Mouse (Mus musculus): Measurements from ENCODE around the gene Clta. TPM values are rescaled to one million over a fixed set of nuclear protein-coding genes. Genes with fewer than 3 reads are reported as not detected.

The Clta gene
- polyA plus RNA-seq, 1 experiment: 273 TPM

GRCm38 (mm10) chr4:44022766-44023165 is 18.5 kb downstream of the Clta start:
- Histone ChIP-seq H3K4me2 (ENCODE audit: low read depth) (no peak overlapping the region), H3ac (ENCODE audit: control insufficient read depth, insufficient read length) (no peak overlapping the region), H3K36me3 (ENCODE audit: control insufficient read depth, insufficient read depth) (peaks cover 57% of the 10 kb centered on the region), H3K4me3 (no peak overlapping the region), H3K27me3 (ENCODE audit: control insufficient read depth, insufficient read depth, insufficient read length) (no peaks in the 10 kb centered on the region), H3K79me2 (ENCODE audit: control insufficient read depth, insufficient read depth) (peaks cover 65% of the 10 kb centered on the region)
- TF ChIP-seq E2F4 (IDR thresholded peaks at IDR 0.05; ENCODE audit: insufficient read depth) (no peak), MAX (IDR thresholded peaks at IDR 0.05; ENCODE audit: low read depth) (no peak), MYOG (IDR thresholded peaks at IDR 0.05; ENCODE audit: control insufficient read depth in 1 of 3, insufficient read depth in 1 of 3, insufficient read length in 2 of 3, low read depth in 2 of 3) (no peak), CEBPB (IDR thresholded peaks at IDR 0.05; ENCODE audit: insufficient read depth, poor library complexity, severe bottlenecking) (no peak), SRF (IDR thresholded peaks at IDR 0.05; ENCODE audit: control insufficient read depth, insufficient read length, low read depth) (no peak), POLR2A (IDR thresholded peaks at IDR 0.05; ENCODE audit: insufficient read length, low read depth) (no peak), TCF3 (IDR thresholded peaks at IDR 0.05; ENCODE audit: insufficient read length, low read depth) (no peak), USF1 (IDR thresholded peaks at IDR 0.05; ENCODE audit: low read depth) (no peak), TCF12 (IDR thresholded peaks at IDR 0.05; ENCODE audit: insufficient read depth, poor library complexity, severe bottlenecking) (no peak), POLR2AphosphoS2 (IDR thresholded peaks at IDR 0.05; ENCODE audit: insufficient read length, low read depth) (no peak), REST (IDR thresholded peaks at IDR 0.05; ENCODE audit: insufficient read depth, insufficient read length) (no peak), MYOD1 (IDR thresholded peaks at IDR 0.05; ENCODE audit: control insufficient read depth in 1 of 3, insufficient read length in 2 of 3, low read depth in 2 of 3) (no peak)

GRCm38 (mm10) chr4:44023681-44024080 is 19.4 kb downstream of the Clta start:
- H3K4me2 ChIP-seq (ENCODE audit: low read depth): no peak overlapping the region
- H3K4me3 ChIP-seq: no peak overlapping the region
- no peaks in the 10 kb centered on the region for H3K27me3 ChIP-seq (ENCODE audit: control insufficient read depth, insufficient read depth, insufficient read length)
- peaks cover 54% of the 10 kb centered on the region for H3K36me3 ChIP-seq (ENCODE audit: control insufficient read depth, insufficient read depth)
- H3ac ChIP-seq (ENCODE audit: control insufficient read depth, insufficient read length): no peak overlapping the region
- TF ChIP-seq POLR2AphosphoS2 (IDR thresholded peaks at IDR 0.05; ENCODE audit: insufficient read length, low read depth) (no peak), MYOG (IDR thresholded peaks at IDR 0.05; ENCODE audit: control insufficient read depth in 1 of 3, insufficient read depth in 1 of 3, insufficient read length in 2 of 3, low read depth in 2 of 3) (no peak), E2F4 (IDR thresholded peaks at IDR 0.05; ENCODE audit: insufficient read depth) (no peak), MAX (IDR thresholded peaks at IDR 0.05; ENCODE audit: low read depth) (no peak), CEBPB (IDR thresholded peaks at IDR 0.05; ENCODE audit: insufficient read depth, poor library complexity, severe bottlenecking) (no peak)
- H3K79me2 ChIP-seq (ENCODE audit: control insufficient read depth, insufficient read depth): peaks cover 56% of the 10 kb centered on the region

GRCm38 (mm10) chr4:44024241-44024640 is 20.0 kb downstream of the Clta start:
- Histone ChIP-seq H3K4me3 (no peak overlapping the region), H3ac (ENCODE audit: control insufficient read depth, insufficient read length) (no peak overlapping the region), H3K36me3 (ENCODE audit: control insufficient read depth, insufficient read depth) (peaks cover 51% of the 10 kb centered on the region), H3K79me2 (ENCODE audit: control insufficient read depth, insufficient read depth) (peaks cover 51% of the 10 kb centered on the region), H3K27me3 (ENCODE audit: control insufficient read depth, insufficient read depth, insufficient read length) (no peaks in the 10 kb centered on the region), H3K4me2 (ENCODE audit: low read depth) (no peak overlapping the region)
- TF ChIP-seq CEBPB (IDR thresholded peaks at IDR 0.05; ENCODE audit: insufficient read depth, poor library complexity, severe bottlenecking) (no peak), USF1 (IDR thresholded peaks at IDR 0.05; ENCODE audit: low read depth) (no peak), TCF3 (IDR thresholded peaks at IDR 0.05; ENCODE audit: insufficient read length, low read depth) (no peak), MYOG (IDR thresholded peaks at IDR 0.05; ENCODE audit: control insufficient read depth in 1 of 3, insufficient read depth in 1 of 3, insufficient read length in 2 of 3, low read depth in 2 of 3) (no peak), MYOD1 (IDR thresholded peaks at IDR 0.05; ENCODE audit: control insufficient read depth in 1 of 3, insufficient read length in 2 of 3, low read depth in 2 of 3) (no peak), MAX (IDR thresholded peaks at IDR 0.05; ENCODE audit: low read depth) (no peak)

DNA sequence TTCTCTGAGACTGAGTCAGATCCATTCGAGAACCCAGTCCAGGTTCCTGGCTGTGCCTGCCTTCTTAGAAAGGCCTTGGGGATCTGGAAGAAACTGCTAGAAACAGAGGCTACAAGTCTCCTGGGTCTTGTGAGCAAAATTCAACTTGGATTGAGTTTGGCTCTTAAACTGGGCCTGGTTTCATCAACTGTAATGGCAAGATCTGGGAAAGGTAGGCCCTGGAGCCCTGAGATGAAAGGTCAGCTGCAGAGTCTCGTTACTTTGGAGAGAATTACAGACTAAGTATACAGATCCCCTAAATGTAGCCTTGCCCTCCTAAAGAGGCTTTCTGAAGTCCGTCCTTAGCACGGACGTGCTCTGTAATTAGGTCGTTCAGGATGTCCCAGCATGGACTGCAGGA is 21.3 kb downstream of the Clta start:
- no peak for TF ChIP-seq CEBPB (IDR thresholded peaks at IDR 0.05; ENCODE audit: insufficient read depth, poor library complexity, severe bottlenecking)
- TF ChIP-seq SRF (IDR thresholded peaks at IDR 0.05; ENCODE audit: control insufficient read depth, insufficient read length, low read depth): no peak
- TF ChIP-seq MYOG (IDR thresholded peaks at IDR 0.05; ENCODE audit: control insufficient read depth in 1 of 3, insufficient read depth in 1 of 3, insufficient read length in 2 of 3, low read depth in 2 of 3): no peak
- no peak for TF ChIP-seq POLR2A (IDR thresholded peaks at IDR 0.05; ENCODE audit: insufficient read length, low read depth)
- TF ChIP-seq POLR2AphosphoS2 (IDR thresholded peaks at IDR 0.05; ENCODE audit: insufficient read length, low read depth): no peak
- TF ChIP-seq TCF12 (IDR thresholded peaks at IDR 0.05; ENCODE audit: insufficient read depth, poor library complexity, severe bottlenecking): no peak
- TF ChIP-seq REST (IDR thresholded peaks at IDR 0.05; ENCODE audit: insufficient read depth, insufficient read length): no peak
- TF ChIP-seq E2F4 (IDR thresholded peaks at IDR 0.05; ENCODE audit: insufficient read depth): no peak
- no peak for TF ChIP-seq USF1 (IDR thresholded peaks at IDR 0.05; ENCODE audit: low read depth)
- no peak for TF ChIP-seq TCF3 (IDR thresholded peaks at IDR 0.05; ENCODE audit: insufficient read length, low read depth)
- TF ChIP-seq MYOD1 (IDR thresholded peaks at IDR 0.05; ENCODE audit: control insufficient read depth in 1 of 3, insufficient read length in 2 of 3, low read depth in 2 of 3): no peak
- Histone ChIP-seq H3K79me2 (ENCODE audit: control insufficient read depth, insufficient read depth) (peaks cover 38% of the 10 kb centered on the region), H3ac (ENCODE audit: control insufficient read depth, insufficient read length) (no peak overlapping the region), H3K36me3 (ENCODE audit: control insufficient read depth, insufficient read depth) (peaks cover 45% of the 10 kb centered on the region), H3K4me2 (ENCODE audit: low read depth) (no peak overlapping the region), H3K27me3 (ENCODE audit: control insufficient read depth, insufficient read depth, insufficient read length) (no peaks in the 10 kb centered on the region), H3K4me3 (no peak overlapping the region)

DNA sequence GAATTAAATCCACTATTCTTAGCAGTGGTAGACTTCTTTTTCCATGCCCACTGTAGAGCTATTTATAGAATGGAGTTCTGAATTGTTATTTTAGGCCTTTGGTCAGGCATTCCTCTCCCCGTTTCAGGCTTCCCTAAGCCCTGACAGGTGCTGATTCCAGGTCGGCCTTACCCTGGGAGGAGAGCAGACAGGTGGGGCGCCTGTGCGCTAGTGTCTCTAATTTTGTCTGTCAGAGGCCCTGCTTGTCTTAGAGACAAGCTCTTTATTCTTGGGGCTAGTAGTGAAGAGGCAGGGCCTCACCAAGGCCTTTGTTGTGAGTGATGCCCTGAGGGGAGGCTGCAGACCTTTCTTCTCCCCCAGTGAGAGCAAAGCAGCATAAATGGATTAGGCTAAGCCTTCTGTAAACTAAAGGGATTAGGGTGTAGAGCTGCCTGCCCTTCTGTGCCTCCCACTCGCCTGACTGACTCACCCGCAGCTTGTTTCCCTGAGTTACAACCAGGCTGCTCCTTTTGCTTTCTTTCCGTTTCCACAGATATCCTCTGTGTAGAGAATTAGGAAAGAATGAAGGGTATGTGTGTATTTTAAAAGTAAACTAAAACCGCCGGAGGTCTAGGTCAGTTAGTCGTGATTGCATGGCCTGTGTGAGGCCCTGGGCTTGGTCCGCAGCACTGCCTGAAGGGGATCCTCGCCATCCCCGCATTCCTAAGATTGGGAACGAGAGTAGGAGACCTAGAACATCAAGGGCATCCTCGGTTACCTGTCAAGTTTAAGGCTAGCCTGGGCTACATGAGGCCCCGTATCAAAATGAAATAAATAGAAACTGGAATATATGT is 24.3 kb downstream of the Clta start:
- Histone ChIP-seq H3ac (ENCODE audit: control insufficient read depth, insufficient read length) (no peak overlapping the region), H3K4me2 (ENCODE audit: low read depth) (peak overlapping the region; percentile 60), H3K36me3 (ENCODE audit: control insufficient read depth, insufficient read depth) (peaks cover 44% of the 10 kb centered on the region), H3K27me3 (ENCODE audit: control insufficient read depth, insufficient read depth, insufficient read length) (no peaks in the 10 kb centered on the region), H3K4me3 (no peak overlapping the region), H3K79me2 (ENCODE audit: control insufficient read depth, insufficient read depth) (peaks cover 16% of the 10 kb centered on the region)
- no peak for TF ChIP-seq SRF (IDR thresholded peaks at IDR 0.05; ENCODE audit: control insufficient read depth, insufficient read length, low read depth)
- no peak for TF ChIP-seq POLR2A (IDR thresholded peaks at IDR 0.05; ENCODE audit: insufficient read length, low read depth)
- TF ChIP-seq TCF3 (IDR thresholded peaks at IDR 0.05; ENCODE audit: insufficient read length, low read depth): no peak
- no peak for TF ChIP-seq USF1 (IDR thresholded peaks at IDR 0.05; ENCODE audit: low read depth)
- TF ChIP-seq MYOG (IDR thresholded peaks at IDR 0.05; ENCODE audit: control insufficient read depth in 1 of 3, insufficient read depth in 1 of 3, insufficient read length in 2 of 3, low read depth in 2 of 3): peak; percentile 62 to 90 (median 76)
- TF ChIP-seq TCF12 (IDR thresholded peaks at IDR 0.05; ENCODE audit: insufficient read depth, poor library complexity, severe bottlenecking): peak; percentile 85
- TF ChIP-seq MAX (IDR thresholded peaks at IDR 0.05; ENCODE audit: low read depth): no peak
- TF ChIP-seq CEBPB (IDR thresholded peaks at IDR 0.05; ENCODE audit: insufficient read depth, poor library complexity, severe bottlenecking): no peak
- no peak for TF ChIP-seq REST (IDR thresholded peaks at IDR 0.05; ENCODE audit: insufficient read depth, insufficient read length)
- peak; percentile 87 to 92 (median 91) for TF ChIP-seq MYOD1 (IDR thresholded peaks at IDR 0.05; ENCODE audit: control insufficient read depth in 1 of 3, insufficient read length in 2 of 3, low read depth in 2 of 3)
- TF ChIP-seq POLR2AphosphoS2 (IDR thresholded peaks at IDR 0.05; ENCODE audit: insufficient read length, low read depth): no peak
- no peak for TF ChIP-seq E2F4 (IDR thresholded peaks at IDR 0.05; ENCODE audit: insufficient read depth)
